Mouse (Mus musculus) NIH3T3 (cell line): ENCODE data around the gene Chrna1.
A peak's percentile ranks its signal among the peaks of the same experiment; 100 is the strongest.
"Not testable (repeated sequence)": the region's sequence is repeated elsewhere in the genome, so short reads cannot be mapped to it uniquely, and the experiment has no call there.

Experiments
- DNase-seq: peaks from one replicate; pipeline ENCODE4 v3.0.0-alpha.2; 2012; ENCODE audit warnings: low read depth

Chrna1 gene

GRCm38 (mm10) chr2:73557061-73557460 lies 23.1 kb downstream of the Chrna1 start:
- DNase-seq = not testable (repeated sequence)

- DNase-seq = no peak
Observed at GRCm38 (mm10) chr2:73554389-73554788, 25.7 kb downstream of the Chrna1 start.

DNA sequence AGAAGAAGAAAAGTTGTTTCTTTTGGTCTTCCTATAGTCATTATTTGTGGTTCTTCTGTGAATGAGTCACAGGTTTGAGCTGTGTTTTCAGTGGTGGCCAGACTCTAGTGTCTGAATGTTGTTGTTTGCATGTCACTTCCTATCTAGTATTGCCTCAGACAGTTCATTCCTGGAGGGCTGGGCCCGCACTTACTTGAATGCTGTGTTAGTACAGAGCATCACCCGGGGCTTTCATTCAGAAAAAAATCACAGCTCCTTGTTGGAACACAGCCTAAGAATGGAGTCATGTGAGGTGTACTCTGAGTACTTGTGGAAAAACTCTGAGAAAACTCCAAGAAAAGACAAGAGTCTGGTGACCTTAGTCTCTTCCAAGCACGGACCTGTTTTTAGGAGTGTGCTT lies 27.2 kb downstream of the Chrna1 start:
- peak; percentile 74 for DNase-seq

DNA sequence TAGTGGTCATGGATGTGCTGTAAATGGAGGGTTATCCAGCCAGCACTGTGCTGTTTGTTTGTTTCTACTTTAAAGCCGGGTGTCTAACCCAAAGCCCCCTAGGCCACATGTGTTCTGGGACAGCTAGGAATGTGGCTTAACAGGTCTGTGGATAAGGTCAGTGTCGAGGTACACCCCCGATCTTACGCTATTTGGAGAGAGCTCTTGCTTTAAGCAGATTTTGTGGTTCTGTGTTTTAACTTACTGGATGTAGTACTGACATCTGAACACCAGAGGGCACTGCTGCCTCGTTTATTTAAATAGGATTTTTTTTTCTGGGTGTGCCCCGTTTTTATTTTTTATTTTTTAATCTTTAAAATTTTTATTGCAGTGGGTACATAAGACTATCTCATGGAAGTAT lies 29.4 kb downstream of the Chrna1 start:
- peak; percentile 85 for DNase-seq

DNA sequence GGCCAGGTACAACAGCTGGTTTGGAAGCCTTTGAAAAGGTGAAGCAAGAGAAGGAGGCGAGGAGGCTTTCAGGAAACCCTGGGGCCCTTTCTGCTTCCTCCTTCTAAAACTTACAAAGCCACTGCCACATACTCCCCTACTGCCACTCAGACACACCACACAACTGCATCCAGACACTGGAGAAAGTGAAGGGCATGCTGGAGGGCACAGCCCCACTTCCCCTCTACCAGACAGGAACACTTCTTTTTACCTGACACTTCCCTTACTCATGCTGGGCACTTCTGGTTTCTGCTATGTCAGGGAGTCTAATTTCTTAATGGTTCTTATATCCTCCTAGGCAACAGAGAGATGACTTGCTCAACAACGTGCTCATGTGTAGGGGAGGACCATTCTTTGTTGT lies 31.6 kb downstream of the Chrna1 start:
- no peak for DNase-seq

- no peak for DNase-seq
Observed at GRCm38 (mm10) chr2:73547256-73547655, 32.9 kb downstream of the Chrna1 start.

GRCm38 (mm10) chr2:73545556-73545955 lies 34.6 kb downstream of the Chrna1 start:
- peak; percentile 35 for DNase-seq

DNA sequence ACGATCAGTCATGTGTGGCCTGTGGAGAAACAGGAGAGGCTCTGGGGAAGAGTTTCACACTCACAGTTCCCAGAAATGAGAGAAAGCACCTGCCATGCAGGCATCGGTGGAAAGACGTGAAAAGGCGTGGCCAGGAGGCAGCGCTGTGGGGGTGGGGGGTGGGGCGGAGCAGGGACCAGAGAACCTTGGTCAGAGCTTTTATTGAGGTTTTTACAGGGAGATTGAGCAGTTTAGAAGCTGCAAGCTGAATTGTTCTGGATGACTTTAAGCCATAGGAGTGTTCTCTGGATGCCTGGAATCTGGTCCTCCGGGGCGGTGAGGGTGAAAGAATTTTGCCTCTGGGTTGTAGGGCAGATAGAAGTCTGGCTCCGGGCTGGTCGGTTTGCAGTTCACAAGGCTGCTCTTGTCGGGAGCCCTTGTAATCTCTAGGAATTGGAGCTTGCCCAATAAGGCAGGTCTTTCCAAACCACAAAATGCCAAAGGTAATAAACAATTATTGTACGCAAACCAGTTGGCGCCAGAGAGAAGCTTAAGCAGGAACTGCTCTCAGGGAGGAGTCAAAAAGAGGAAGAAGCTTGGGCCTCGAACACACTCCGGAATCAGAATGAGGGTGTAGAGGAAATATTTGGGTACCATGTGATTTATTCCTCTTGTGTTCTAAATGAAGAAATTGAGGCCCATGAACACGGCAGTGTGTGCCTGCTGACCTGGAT lies 39.5 kb downstream of the Chrna1 start:
- DNase-seq = peak; percentile 65

- no peak for DNase-seq
Observed at GRCm38 (mm10) chr2:73539697-73540096, 40.4 kb downstream of the Chrna1 start.

DNA sequence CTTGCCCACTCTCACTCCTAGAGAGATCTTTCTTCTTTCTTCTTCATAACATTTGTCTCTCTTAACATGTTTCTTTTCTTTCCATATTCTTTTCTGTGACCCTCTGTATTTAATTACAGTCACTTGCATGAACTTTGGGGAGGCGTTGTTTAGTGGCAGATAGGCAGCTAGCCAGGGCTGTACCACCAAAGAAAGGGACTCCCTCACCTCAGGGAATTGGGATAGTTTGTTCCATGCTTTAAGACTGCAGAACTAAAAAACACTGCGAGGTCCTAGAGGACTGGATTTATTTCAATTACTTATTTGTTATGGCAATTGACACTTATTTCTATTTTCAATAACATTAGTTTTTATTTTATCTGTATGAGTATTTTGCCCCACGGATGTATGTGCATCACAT lies 41.0 kb downstream of the Chrna1 start:
- DNase-seq = no peak

GRCm38 (mm10) chr2:73538590-73538989 lies 41.5 kb downstream of the Chrna1 start:
- DNase-seq = no peak

DNA sequence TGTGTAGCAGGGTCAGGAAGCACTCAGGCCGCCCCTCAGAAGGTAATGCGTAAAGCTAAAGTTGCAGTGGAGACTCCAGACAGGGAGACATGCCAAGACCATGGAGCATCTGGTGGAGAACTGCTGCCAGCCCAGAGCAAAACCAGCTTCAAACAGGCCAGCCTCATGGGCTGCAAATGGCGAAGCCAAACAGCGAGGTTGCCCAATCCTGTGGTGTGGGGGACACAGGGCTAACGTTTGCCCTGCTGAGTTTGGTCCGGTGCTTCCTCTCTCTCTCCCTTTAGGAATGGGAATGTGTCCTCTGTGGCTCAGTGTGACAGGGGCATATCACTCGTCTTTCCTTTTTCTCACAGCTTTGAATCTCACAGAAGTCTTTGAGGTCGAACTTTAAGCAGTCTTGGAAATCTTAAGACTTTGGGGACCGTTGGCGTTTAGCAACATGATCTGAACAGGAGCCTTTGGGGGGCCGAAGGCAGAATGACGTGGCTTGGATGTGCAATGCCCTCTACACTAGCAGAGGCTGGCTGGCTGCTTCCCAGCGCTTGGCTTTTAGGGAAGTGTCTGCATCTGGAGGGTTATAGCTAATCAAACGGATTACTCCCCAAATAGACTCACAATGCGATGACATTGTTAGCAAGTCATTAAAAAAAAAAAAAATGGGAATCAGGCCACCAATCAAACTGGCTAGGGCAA lies 43.9 kb downstream of the Chrna1 start:
- DNase-seq = peak; percentile 30

DNA sequence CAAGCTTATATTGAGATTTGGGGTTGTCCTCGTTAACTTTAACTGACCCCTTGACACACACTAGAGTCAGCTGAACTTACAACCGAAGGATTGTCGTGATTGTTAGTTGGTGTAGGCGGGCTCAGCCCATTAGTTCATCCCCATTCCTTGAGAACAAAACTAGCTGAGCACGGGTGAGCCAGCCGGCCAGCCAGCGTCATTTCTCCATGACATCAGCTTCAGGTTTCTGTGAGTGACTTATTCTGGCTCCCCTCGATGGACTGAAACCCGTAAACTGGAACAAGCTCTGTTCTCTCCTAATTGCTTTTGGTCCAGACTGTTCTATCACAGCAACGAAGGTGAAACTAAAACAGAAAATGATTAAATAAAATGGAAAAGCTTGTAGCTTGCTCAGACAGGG lies 45.4 kb downstream of the Chrna1 start:
- DNase-seq = no peak

DNA sequence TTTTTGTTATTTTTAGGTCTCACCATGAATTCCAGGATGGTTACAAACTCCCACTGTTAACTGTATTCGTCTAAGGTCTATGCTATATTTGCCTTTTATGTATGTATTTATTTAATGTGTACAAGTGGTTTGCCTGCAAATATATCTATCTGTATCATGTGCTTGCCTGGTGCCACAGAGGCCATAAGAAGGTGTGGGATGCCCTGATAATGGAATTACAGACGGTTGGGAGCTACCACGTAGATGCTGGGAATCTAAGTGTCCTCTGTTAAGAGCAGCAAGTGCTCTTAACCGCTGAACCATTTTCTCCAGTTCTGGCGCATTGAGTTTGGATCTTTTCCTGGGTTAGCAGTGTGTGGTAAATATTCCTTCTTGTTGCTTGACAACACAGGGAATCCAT lies 49.7 kb downstream of the Chrna1 start:
- DNase-seq = peak; percentile 30

DNA sequence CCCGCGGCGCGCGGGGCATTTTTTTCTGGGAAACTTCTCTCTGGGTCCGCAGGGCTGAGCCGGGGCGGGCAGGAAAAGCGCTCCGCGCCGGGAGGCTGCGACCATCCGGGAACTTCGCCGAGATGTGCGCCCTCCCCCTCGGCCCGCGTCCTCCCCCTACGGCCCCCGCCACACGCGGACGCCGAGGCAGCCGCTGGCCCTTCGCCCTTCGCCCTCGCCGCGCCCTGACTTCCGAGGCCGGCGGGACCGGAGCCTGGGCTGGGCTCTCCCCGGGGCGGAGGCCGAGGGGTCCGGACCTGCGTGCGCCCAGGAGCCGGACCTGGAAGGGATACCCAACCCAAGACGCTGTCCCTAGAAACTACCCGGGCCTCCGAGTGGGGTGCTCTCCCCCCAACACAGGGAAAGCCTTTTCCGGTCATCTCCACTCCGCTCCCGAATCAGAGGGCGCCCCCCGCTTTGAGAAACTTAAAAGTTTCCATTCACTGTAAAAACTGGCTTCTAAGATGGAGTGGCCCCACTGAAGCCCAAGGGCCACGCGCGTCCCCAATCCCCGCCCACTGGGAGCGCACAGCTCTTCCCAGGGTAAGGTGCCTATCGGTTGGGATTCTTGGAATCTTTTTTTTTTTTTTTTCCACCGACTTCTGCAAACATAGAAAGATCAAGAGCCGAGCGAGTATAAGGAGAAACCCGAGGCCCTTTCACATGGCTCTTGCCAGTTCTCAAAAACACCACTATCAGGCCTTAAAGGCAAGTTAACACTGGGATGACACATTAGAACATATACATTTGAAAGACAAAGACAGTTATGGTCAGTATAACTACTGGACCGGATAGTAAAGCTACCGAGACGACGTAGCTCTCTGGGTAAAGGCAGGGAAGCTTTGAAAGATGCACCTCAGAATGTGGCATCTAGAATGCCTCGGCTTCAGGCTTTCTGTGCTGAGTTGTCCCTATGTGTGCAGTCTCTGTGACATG lies 50.5 kb downstream of the Chrna1 start, which contains the start of gene Wipf1:
Gene Wipf1 (minus strand): TSS at position 379 of the 975 bp plus-strand sequence.
- DNase-seq = peak; percentile 87

DNA sequence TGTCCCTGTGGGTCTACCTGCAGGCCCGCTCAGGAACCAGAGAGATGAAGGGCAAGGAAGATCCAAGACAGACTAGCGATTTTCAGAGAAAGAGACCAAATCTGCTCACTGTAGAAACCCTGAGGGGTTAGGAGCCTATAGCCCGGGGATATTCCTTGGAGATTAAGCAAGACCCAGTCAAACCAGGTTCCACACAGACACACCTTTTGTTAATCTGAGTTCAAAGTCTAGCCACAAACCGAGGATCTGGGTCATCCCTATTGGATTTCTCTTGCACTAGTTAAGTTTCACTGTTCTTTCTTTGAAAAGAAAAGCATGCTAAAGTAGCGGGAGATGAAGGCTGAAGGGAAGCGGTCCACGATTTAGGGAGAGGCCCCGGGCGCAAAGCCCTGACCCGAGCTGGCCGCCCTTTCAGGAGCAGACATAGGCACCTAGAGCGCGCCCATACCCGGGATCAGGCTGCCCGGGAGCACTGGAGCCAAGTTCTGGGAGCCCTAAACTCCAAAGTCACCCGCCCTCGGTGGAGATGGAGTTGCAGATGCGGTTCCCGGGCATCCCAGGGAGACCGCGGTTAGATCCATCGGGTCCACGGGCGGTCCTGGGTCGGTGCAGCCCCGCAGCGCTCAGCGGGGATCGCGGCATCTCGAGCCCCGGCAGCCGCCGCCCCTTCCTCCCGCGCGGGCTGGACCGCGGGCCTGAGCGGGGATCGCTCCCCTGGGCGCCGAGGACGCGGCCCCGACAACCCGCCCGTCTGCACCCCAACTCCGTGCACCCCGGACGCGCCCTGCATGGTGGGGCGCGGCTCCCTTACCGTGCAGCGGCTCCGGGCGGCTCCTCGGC lies 51.4 kb downstream of the Chrna1 start:
- peak; percentile 54 for DNase-seq

- peak; percentile 57 for DNase-seq
Observed at GRCm38 (mm10) chr2:73527956-73528355, 52.2 kb downstream of the Chrna1 start.

DNA sequence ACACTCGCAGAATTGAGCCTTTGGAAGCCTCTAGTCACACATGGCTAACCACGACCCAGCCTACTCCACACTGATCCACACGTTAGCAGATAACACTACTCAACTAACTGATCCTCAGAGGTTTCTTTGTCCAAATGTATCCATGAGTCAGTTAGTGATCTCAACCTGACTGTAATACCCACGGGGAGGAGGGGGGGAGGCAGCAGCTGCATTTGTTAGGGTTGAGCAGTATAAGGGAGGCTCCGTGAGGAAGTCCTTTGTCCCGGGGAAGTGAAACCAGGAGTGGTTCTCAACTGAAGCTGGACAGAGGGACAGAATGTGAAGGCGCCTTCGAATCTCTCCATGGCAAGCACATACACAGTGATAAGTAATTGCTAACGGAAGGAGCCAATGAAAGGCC lies 53.4 kb downstream of the Chrna1 start:
- peak; percentile 82 for DNase-seq

DNA sequence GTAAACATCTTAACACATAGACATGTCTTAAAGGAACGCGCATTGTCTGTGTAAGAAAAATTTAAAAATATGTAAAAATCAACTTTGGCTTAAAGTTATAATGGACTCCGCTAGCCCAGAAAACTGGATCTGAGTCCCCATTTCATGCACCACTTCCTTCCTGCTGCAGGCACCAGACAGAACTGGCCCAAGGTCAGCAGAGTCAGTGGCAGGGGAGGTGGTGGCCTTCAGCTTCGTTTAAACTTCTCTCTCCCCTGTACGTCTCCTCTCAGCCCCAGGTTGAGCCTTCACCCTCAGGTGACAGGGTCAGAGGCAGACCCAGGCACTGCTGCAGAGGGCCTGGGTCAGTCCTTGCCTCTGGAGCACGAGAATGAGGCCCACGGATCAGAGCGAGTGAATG lies 57.2 kb downstream of the Chrna1 start:
- no peak for DNase-seq

- DNase-seq = no peak
Observed at GRCm38 (mm10) chr2:73522336-73522735, 57.8 kb downstream of the Chrna1 start.

- DNase-seq = peak; percentile 43
Observed at GRCm38 (mm10) chr2:73521737-73522136, 58.4 kb downstream of the Chrna1 start.
